Mouse (Mus musculus) bone marrow macrophage, adult 2 months (primary cell): ENCODE measurements at regions not wholly inside any gene's neighbourhood (a gene's known extent, or its start where the extent isn't known, plus 50 kb on each side); places are given as distances from the start of the nearest gene placed in this dataset.

Experiments
- CTCF ChIP-seq: IDR thresholded peaks from 2 replicates; pipeline ENCODE4 v1.5.1; 2012; ENCODE audit warnings: low read depth, mild to moderate bottlenecking, low read length, moderate library complexity
- POLR2A ChIP-seq: IDR thresholded peaks from 2 replicates; pipeline ENCODE4 v1.6.1; 2012; ENCODE audit warnings: mild to moderate bottlenecking, low read depth, low read length, borderline replicate concordance

GRCm38 (mm10) chr10:26664270-26664669, 89.0 kb upstream of the Arhgap18 start:
- TF ChIP-seq POLR2A, result no peak
- TF ChIP-seq CTCF, result no peak
